Mouse (Mus musculus): ENCODE data around the gene Ppp6r3. TPM values are rescaled to one million over a fixed set of nuclear protein-coding genes. Genes with fewer than 3 reads are reported as not detected.
"Not testable (repeated sequence)": the region's sequence is repeated elsewhere in the genome, so short reads cannot be mapped to it uniquely, and the experiment has no call there.

The Ppp6r3 gene
- total RNA-seq, 1 experiment = 104 TPM

DNA sequence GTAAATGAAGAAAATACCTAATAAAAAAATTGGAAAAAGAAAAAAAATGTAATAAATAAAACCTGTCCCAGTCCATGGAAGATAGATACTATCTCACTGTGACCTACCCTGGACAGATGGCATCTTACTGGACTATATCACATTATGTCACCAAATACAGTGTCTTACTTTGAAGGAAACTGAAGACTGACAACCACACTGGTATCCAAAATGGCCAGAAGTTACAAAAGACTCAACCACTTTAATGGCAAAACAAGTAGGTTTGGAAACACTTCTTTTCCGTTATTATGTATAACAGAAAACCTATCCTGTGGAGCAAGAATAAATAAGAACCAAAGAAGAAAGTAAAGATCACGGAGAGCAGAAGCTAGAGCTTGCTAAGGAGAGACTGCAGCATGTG is 35.3 kb downstream of the Ppp6r3 start:
- Histone ChIP-seq H3K4me1 (ENCODE audit: control insufficient read depth in 2 of 2, insufficient read depth in 2 of 2, low read length in 2 of 2, poor library complexity in 1 of 2) (peaks cover 0 to 2% of the 10 kb centered on the region in 2 experiments; a peak in 1 of 4 replicates), H3K9ac (ENCODE audit: insufficient read depth, low read depth, low read length, poor library complexity, severe bottlenecking) (no peak overlapping the region), H3K36me3 (ENCODE audit: control insufficient read depth, insufficient read depth, low read length, poor library complexity, severe bottlenecking) (no peaks in the 10 kb centered on the region), H3K9me3 (ENCODE audit: control insufficient read depth, insufficient read depth, low read depth, low read length) (no peaks in the 10 kb centered on the region), H3K27ac (ENCODE audit: insufficient read depth, low read depth, low read length, poor library complexity, severe bottlenecking) (no peak overlapping the region), H3K4me3 (ENCODE audit: insufficient read depth in 1 of 2, low read depth in 1 of 2, low read length in 2 of 2, poor library complexity in 1 of 2, severe bottlenecking in 1 of 2) (no peak overlapping the region)
- DNase-seq (ENCODE audit: low read depth, low spot score) = no peak
- TF ChIP-seq ZNF384 (IDR thresholded peaks at IDR 0.05; ENCODE audit: low read depth, low read length) = no peak
- TF ChIP-seq HCFC1 (IDR thresholded peaks at IDR 0.05; ENCODE audit: borderline replicate concordance, insufficient read depth, low read length) = no peak
- no peak for TF ChIP-seq CHD2 (IDR thresholded peaks at IDR 0.05; ENCODE audit: low read depth, low read length)
- TF ChIP-seq ZC3H11A (IDR thresholded peaks at IDR 0.05; ENCODE audit: borderline replicate concordance, low read depth, low read length) = no peak
- no peak for TF ChIP-seq MAFK (IDR thresholded peaks at IDR 0.05; ENCODE audit: insufficient read depth, low read depth, low read length)
- in situ Hi-C loops (cut with MboI; ENCODE audit: low sequenced_read_pairs in 2 of 2, unreplicated experiment in 2 of 2) = no loop called here

DNA sequence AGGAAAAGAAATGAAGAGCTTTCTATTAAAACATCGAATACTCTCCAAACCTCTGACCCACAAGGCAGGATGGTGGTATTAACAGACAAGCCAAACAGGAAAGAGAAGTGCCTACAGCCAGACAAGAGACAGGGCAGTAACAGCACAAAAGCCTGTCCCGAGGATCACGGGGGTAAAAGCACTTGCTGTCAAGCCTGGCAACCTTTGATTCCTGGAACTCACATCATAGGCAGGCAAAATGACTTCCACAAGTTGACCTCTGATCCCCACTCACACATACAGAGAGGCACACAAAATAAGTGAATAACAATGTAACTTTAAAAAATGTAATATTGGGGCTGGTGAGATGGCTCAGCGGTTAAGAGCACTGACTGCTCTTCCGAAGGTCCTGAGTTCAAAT is 36.1 kb downstream of the Ppp6r3 start:
- Histone ChIP-seq H3K36me3 (ENCODE audit: control insufficient read depth, insufficient read depth, low read length, poor library complexity, severe bottlenecking) (no peaks in the 10 kb centered on the region), H3K9me3 (ENCODE audit: control insufficient read depth, insufficient read depth, low read depth, low read length) (no peaks in the 10 kb centered on the region), H3K9ac (ENCODE audit: insufficient read depth, low read depth, low read length, poor library complexity, severe bottlenecking) (no peak overlapping the region), H3K4me1 (ENCODE audit: control insufficient read depth in 2 of 2, insufficient read depth in 2 of 2, low read length in 2 of 2, poor library complexity in 1 of 2) (peaks cover 0 to 4% of the 10 kb centered on the region in 2 experiments; a peak in 1 of 4 replicates), H3K27ac (ENCODE audit: insufficient read depth, low read depth, low read length, poor library complexity, severe bottlenecking) (no peak overlapping the region), H3K4me3 (ENCODE audit: insufficient read depth in 1 of 2, low read depth in 1 of 2, low read length in 2 of 2, poor library complexity in 1 of 2, severe bottlenecking in 1 of 2) (no peak overlapping the region)
- no peak for DNase-seq (ENCODE audit: low read depth, low spot score)
- in situ Hi-C loops (cut with MboI; ENCODE audit: low sequenced_read_pairs in 2 of 2, unreplicated experiment in 2 of 2) = no loop called here
- TF ChIP-seq ZNF384 (IDR thresholded peaks at IDR 0.05; ENCODE audit: low read depth, low read length) (no peak), CHD2 (IDR thresholded peaks at IDR 0.05; ENCODE audit: low read depth, low read length) (no peak), ZC3H11A (IDR thresholded peaks at IDR 0.05; ENCODE audit: borderline replicate concordance, low read depth, low read length) (no peak), HCFC1 (IDR thresholded peaks at IDR 0.05; ENCODE audit: borderline replicate concordance, insufficient read depth, low read length) (no peak), MAFK (IDR thresholded peaks at IDR 0.05; ENCODE audit: insufficient read depth, low read depth, low read length) (no peak)

DNA sequence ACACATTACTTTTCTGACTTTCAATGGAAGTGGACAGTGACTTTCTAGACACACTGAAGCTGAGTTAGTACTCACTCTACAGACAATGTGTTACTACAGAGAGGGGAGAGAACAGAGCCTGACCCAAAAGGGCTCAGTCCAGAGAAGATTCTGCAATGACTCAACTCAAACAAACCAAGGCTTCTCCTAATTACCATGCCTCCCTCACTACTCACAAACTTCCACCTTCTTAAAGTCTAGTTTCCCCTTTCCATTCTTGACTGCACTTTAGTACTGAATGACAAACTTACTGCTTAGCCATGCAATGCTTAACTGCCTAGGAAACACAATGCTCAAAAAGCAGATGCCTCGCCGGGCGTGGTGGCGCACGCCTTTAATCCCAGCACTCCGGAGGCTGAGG is 37.9 kb downstream of the Ppp6r3 start:
- Histone ChIP-seq H3K9me3 (ENCODE audit: control insufficient read depth, insufficient read depth, low read depth, low read length) (no peaks in the 10 kb centered on the region), H3K4me1 (ENCODE audit: control insufficient read depth in 2 of 2, insufficient read depth in 2 of 2, low read length in 2 of 2, poor library complexity in 1 of 2) (peaks cover 0 to 7% of the 10 kb centered on the region in 2 experiments; a peak in 1 of 4 replicates), H3K27ac (ENCODE audit: insufficient read depth, low read depth, low read length, poor library complexity, severe bottlenecking) (peak overlapping the region; percentile 6; the same call in 1 of the 2 replicates), H3K36me3 (ENCODE audit: control insufficient read depth, insufficient read depth, low read length, poor library complexity, severe bottlenecking) (no peaks in the 10 kb centered on the region), H3K9ac (ENCODE audit: insufficient read depth, low read depth, low read length, poor library complexity, severe bottlenecking) (no peak overlapping the region), H3K4me3 (ENCODE audit: insufficient read depth in 1 of 2, low read depth in 1 of 2, low read length in 2 of 2, poor library complexity in 1 of 2, severe bottlenecking in 1 of 2) (no peak overlapping the region)
- in situ Hi-C loops (cut with MboI; ENCODE audit: low sequenced_read_pairs in 2 of 2, unreplicated experiment in 2 of 2) = no loop called here
- no peak for TF ChIP-seq MAFK (IDR thresholded peaks at IDR 0.05; ENCODE audit: insufficient read depth, low read depth, low read length)
- TF ChIP-seq ZNF384 (IDR thresholded peaks at IDR 0.05; ENCODE audit: low read depth, low read length) = no peak
- no peak for TF ChIP-seq HCFC1 (IDR thresholded peaks at IDR 0.05; ENCODE audit: borderline replicate concordance, insufficient read depth, low read length)
- DNase-seq (ENCODE audit: low read depth, low spot score) = no peak

DNA sequence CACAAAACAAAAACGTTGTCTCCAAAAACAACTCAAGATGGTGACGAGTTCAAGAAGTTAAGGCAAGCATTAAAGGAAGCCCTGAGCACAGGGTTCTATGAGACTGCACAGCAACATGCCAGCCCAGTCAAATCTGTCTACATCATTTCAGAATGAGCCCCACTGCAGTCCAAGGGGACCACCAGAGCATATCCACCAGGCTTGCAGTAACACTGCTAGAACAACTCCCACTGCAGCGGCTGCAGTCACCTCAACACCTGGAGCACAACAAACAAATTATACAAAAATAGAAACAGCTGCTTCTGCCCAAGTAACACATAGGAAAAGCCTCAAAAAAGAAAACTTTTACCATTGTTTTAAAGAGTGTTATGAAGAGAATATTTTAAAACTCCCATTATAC is 40.6 kb downstream of the Ppp6r3 start:
- no peak overlapping the region for H3K9ac ChIP-seq (ENCODE audit: insufficient read depth, low read depth, low read length, poor library complexity, severe bottlenecking)

DNA sequence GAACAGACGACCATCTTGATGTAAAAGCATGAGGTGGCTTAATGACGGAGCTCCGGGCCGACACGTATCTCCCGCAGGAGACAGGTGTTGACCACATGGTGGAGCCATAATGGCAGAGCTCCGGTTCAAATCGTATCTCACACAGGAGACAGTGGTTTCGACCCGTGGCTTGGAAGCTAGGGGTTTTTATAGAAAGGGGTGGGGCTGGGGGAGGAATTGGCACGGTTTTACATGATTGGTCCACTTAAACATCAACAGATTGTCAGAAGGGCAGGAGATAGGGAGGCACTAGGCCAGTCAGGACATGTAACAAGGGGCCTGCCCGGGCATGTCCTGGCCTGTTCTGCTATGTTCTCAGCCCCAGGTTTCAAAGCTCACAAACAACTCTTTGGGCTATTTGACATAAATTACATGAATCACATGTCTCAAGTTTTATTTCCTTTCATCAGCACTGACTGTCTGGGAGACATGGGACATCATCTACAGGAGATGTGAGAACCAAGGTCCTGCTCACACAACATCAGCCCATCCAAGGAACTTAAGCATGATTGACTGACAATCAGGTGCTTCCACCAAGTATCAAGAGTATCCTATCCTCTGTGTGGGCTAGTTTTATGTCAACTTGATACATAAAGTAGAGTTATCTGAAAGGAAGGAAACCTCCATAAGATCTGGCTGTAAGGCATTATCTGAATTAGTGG is 42.1 kb downstream of the Ppp6r3 start:
- in situ Hi-C loops (cut with MboI; ENCODE audit: low sequenced_read_pairs in 2 of 2, unreplicated experiment in 2 of 2); H3K36me3 ChIP-seq (ENCODE audit: control insufficient read depth, insufficient read depth, low read length, poor library complexity, severe bottlenecking); DNase-seq (ENCODE audit: low read depth, low spot score); H3K9me3 ChIP-seq (ENCODE audit: control insufficient read depth, insufficient read depth, low read depth, low read length): not testable (repeated sequence)
- peak overlapping the region; percentile 73 for H3K9ac ChIP-seq (ENCODE audit: insufficient read depth, low read depth, low read length, poor library complexity, severe bottlenecking)
- H3K27ac ChIP-seq (ENCODE audit: insufficient read depth, low read depth, low read length, poor library complexity, severe bottlenecking) = peak overlapping the region; percentile 92
- peak overlapping the region; percentile 22 to 52 for H3K4me3 ChIP-seq (ENCODE audit: insufficient read depth in 1 of 2, low read depth in 1 of 2, low read length in 2 of 2, poor library complexity in 1 of 2, severe bottlenecking in 1 of 2)
- peaks cover 0 to 11% of the 10 kb centered on the region in 2 experiments; a peak in 2 of 4 replicates for H3K4me1 ChIP-seq (ENCODE audit: control insufficient read depth in 2 of 2, insufficient read depth in 2 of 2, low read length in 2 of 2, poor library complexity in 1 of 2)

More for the DNA sequence above, 40.6 kb downstream of the Ppp6r3 start:
- no peaks in the 10 kb centered on the region for H3K36me3 ChIP-seq (ENCODE audit: control insufficient read depth, insufficient read depth, low read length, poor library complexity, severe bottlenecking)
- peaks cover 0 to 11% of the 10 kb centered on the region in 2 experiments; a peak in 2 of 4 replicates for H3K4me1 ChIP-seq (ENCODE audit: control insufficient read depth in 2 of 2, insufficient read depth in 2 of 2, low read length in 2 of 2, poor library complexity in 1 of 2)
- H3K4me3 ChIP-seq (ENCODE audit: insufficient read depth in 1 of 2, low read depth in 1 of 2, low read length in 2 of 2, poor library complexity in 1 of 2, severe bottlenecking in 1 of 2) = no peak overlapping the region
- in situ Hi-C loops (cut with MboI; ENCODE audit: low sequenced_read_pairs in 2 of 2, unreplicated experiment in 2 of 2) = no loop called here
- H3K27ac ChIP-seq (ENCODE audit: insufficient read depth, low read depth, low read length, poor library complexity, severe bottlenecking) = peak overlapping the region; percentile 26; the same call in 1 of the 2 replicates
- TF ChIP-seq ZNF384 (IDR thresholded peaks at IDR 0.05; ENCODE audit: low read depth, low read length) (no peak), CHD2 (IDR thresholded peaks at IDR 0.05; ENCODE audit: low read depth, low read length) (no peak), HCFC1 (IDR thresholded peaks at IDR 0.05; ENCODE audit: borderline replicate concordance, insufficient read depth, low read length) (no peak), ZC3H11A (IDR thresholded peaks at IDR 0.05; ENCODE audit: borderline replicate concordance, low read depth, low read length) (no peak), MAFK (IDR thresholded peaks at IDR 0.05; ENCODE audit: insufficient read depth, low read depth, low read length) (no peak)
- no peaks in the 10 kb centered on the region for H3K9me3 ChIP-seq (ENCODE audit: control insufficient read depth, insufficient read depth, low read depth, low read length)
- DNase-seq (ENCODE audit: low read depth, low spot score) = no peak

Measured in ES-E14 (cell line).